Mouse (Mus musculus) hindbrain, postnatal 0 days (tissue): ENCODE measurements around the gene Pou5f1. TPM values are rescaled to one million over a fixed set of nuclear protein-coding genes. Genes with fewer than 3 reads are reported as not detected.

ENCODE experiments used
- ATAC-seq: fragments of 200-750 bp; cut with Nextera tagmentation; 2 replicates; pipeline ENCODE4 v1.8.0; 2017; ENCODE audit warnings: mild to moderate bottlenecking, moderate TSS enrichment, moderate library complexity
- DNase-seq: peaks from one replicate; pipeline ENCODE4 v3.0.0-alpha.2; 2015; ENCODE audit warnings: low spot score
- H3K27ac ChIP-seq: fragments of 300-500 bp; sonication (generic); 2 replicates; pipeline ENCODE4 v1.5.1; 2014; ENCODE audit warnings: mild to moderate bottlenecking
- H3K27me3 ChIP-seq: fragments of 300-500 bp; sonication (generic); 2 replicates; pipeline ENCODE4 v1.6.1; 2014; ENCODE audit warnings: low read length, mixed read lengths; ENCODE audit not compliant: insufficient read depth
- H3K36me3 ChIP-seq: fragments of 300-500 bp; sonication (generic); 2 replicates; pipeline ENCODE4 v1.6.1; 2014; ENCODE audit warnings: low read length, mixed read lengths; ENCODE audit not compliant: insufficient read depth
- H3K4me1 ChIP-seq: fragments of 300-500 bp; sonication (generic); 2 replicates; pipeline ENCODE4 v1.6.1; 2014; ENCODE audit warnings: antibody characterized with exemption, low read length, mixed read lengths; ENCODE audit not compliant: insufficient read depth
- H3K4me2 ChIP-seq: fragments of 300-500 bp; sonication (generic); 2 replicates; pipeline ENCODE4 v1.6.1; 2014; ENCODE audit warnings: low read depth, mild to moderate bottlenecking, low read length, moderate library complexity, mixed read lengths
- H3K4me3 ChIP-seq: fragments of 300-500 bp; sonication (generic); 2 replicates; pipeline ENCODE4 v1.5.1; 2014; ENCODE audit warnings: low read length
- H3K9ac ChIP-seq: fragments of 300-500 bp; sonication (generic); replicated peaks from 2 replicates; pipeline ENCODE4 v1.6.1; 2014; ENCODE audit warnings: mild to moderate bottlenecking, low read length, moderate library complexity, mixed read lengths
- H3K9me3 ChIP-seq: fragments of 300-500 bp; sonication (generic); 2 replicates; pipeline ENCODE4 v1.6.1; 2016; ENCODE audit warnings: low read length, mixed read lengths
- CTCF ChIP-seq: IDR thresholded peaks from 2 replicates; pipeline ENCODE4 v1.5.1; 2016; ENCODE audit warnings: antibody characterized with exemption, control low read depth, low read depth
- WGBS: fragments of 180-500 bp; shearing (Covaris S2); extraction: QIAGEN DNeasy Blood & Tissue Kit; methylation state at CpG from one replicate; pipeline ENCODE4 v1.1.7; 2014; 5-methylcytosine and 5-hydroxymethylcytosine counted together
- polyA plus RNA-seq: library from polyadenylated mRNA; unstranded; fragments of >200 nt; fragmentation: Nextera tagmentation; extraction: Ambion mirVana; gene quantifications from 2 replicates; pipeline ENCODE4 v1.2.1, GENCODE M21; 2015
- total RNA-seq: library from RNA; depleted of rRNA; stranded (reverse); fragments of >200 nt; gene quantifications from 2 replicates; pipeline ENCODE4 v1.2.3, GENCODE M21; 2014

Pou5f1 gene
- total and polyA plus RNA-seq, 2 experiments from 2014 or later: not detected

- no peaks in the 10 kb centered on the region for H3K4me1 ChIP-seq
- H3K27ac ChIP-seq: no peak overlapping the region
- H3K9ac ChIP-seq: no peak overlapping the region
- ATAC-seq: no peak
- 37% methylated on average over 8 of the region's 8 CpGs for WGBS
- no peak overlapping the region for H3K4me2 ChIP-seq
- H3K9me3 ChIP-seq: no peaks in the 10 kb centered on the region
- H3K27me3 ChIP-seq: peaks cover 5% of the 10 kb centered on the region; the same call in 1 of the 2 replicates
- TF ChIP-seq CTCF: peak; percentile 62
- H3K36me3 ChIP-seq: no peaks in the 10 kb centered on the region
- peak; percentile 59 for DNase-seq
- H3K4me3 ChIP-seq: no peak overlapping the region
Measured at GRCm38 (mm10) chr17:35509284-35509683, 3.5 kb downstream of the Pou5f1 start.

- Histone ChIP-seq H3K9me3 (no peaks in the 10 kb centered on the region), H3K27ac (no peak overlapping the region), H3K4me2 (no peak overlapping the region), H3K36me3 (no peaks in the 10 kb centered on the region), H3K4me3 (no peak overlapping the region), H3K27me3 (no peaks in the 10 kb centered on the region), H3K9ac (no peak overlapping the region), H3K4me1 (peaks cover 4% of the 10 kb centered on the region; the same call in 1 of the 2 replicates)
- TF ChIP-seq CTCF: peak; percentile 75
- ATAC-seq (no peak), DNase-seq (peak; percentile 58)
- 89% methylated on average over 7 of the region's 7 CpGs for WGBS
Measured at GRCm38 (mm10) chr17:35512916-35513626, 7.3 kb downstream of the Pou5f1 start.

GRCm38 (mm10) chr17:35513886-35514285, 8.1 kb downstream of the Pou5f1 start:
- peak; percentile 77 for TF ChIP-seq CTCF
- no peaks in the 10 kb centered on the region for H3K36me3 ChIP-seq
- no peak overlapping the region for H3K27ac ChIP-seq
- peaks cover 4% of the 10 kb centered on the region; the same call in 1 of the 2 replicates for H3K4me1 ChIP-seq
- no peak overlapping the region for H3K4me3 ChIP-seq
- H3K27me3 ChIP-seq: no peaks in the 10 kb centered on the region
- peak; percentile 64 for DNase-seq
- WGBS: 6% methylated on average over 2 of the region's 2 CpGs
- H3K9ac ChIP-seq: no peak overlapping the region
- H3K4me2 ChIP-seq: no peak overlapping the region
- no peak for ATAC-seq
- H3K9me3 ChIP-seq: no peaks in the 10 kb centered on the region

- 54% methylated on average over 6 of the region's 6 CpGs for WGBS
- Histone ChIP-seq H3K27ac (no peak overlapping the region), H3K9ac (0 out of 2 replicates have a peak overlapping the region, but pooled peaks have one; percentile 24), H3K4me1 (peaks cover 4% of the 10 kb centered on the region; the same call in 1 of the 2 replicates), H3K9me3 (no peaks in the 10 kb centered on the region), H3K27me3 (no peaks in the 10 kb centered on the region), H3K36me3 (no peaks in the 10 kb centered on the region), H3K4me3 (no peak overlapping the region; the same call in 1 of the 2 replicates), H3K4me2 (peak overlapping the region; percentile 91; the same call in 1 of the 2 replicates)
- DNase-seq (no peak), ATAC-seq (no peak)
- no peak for TF ChIP-seq CTCF
Measured at GRCm38 (mm10) chr17:35514756-35515155, 8.9 kb downstream of the Pou5f1 start.

- WGBS: 8% methylated on average over 25 of the region's 25 CpGs
- H3K4me1 ChIP-seq: peaks cover 4% of the 10 kb centered on the region; the same call in 1 of the 2 replicates
- ATAC-seq: peak; percentile 39
- peak overlapping the region; percentile 43 for H3K9ac ChIP-seq
- H3K27ac ChIP-seq: no peak overlapping the region
- no peaks in the 10 kb centered on the region for H3K36me3 ChIP-seq
- H3K4me2 ChIP-seq: peak overlapping the region; percentile 91
- no peaks in the 10 kb centered on the region for H3K9me3 ChIP-seq
- no peaks in the 10 kb centered on the region for H3K27me3 ChIP-seq
- DNase-seq: peak; percentile 43
- peak overlapping the region; percentile 57 for H3K4me3 ChIP-seq
- TF ChIP-seq CTCF: no peak
Measured at GRCm38 (mm10) chr17:35515911-35516640, 10.3 kb downstream of the Pou5f1 start.

- TF ChIP-seq CTCF: no peak
- peak within 1 kb of the TSS; percentile 91 for H3K4me2 ChIP-seq
- peak within 1 kb of the TSS; percentile 43 for H3K9ac ChIP-seq
- peak; percentile 97 for DNase-seq
- peak within 1 kb of the TSS; percentile 57 for H3K4me3 ChIP-seq
- H3K27me3 ChIP-seq: no peaks in the 10 kb centered on the region
- peaks cover 4% of the 10 kb centered on the region; the same call in 1 of the 2 replicates for H3K4me1 ChIP-seq
- no peaks in the 10 kb centered on the region for H3K36me3 ChIP-seq
- ATAC-seq: peak; percentile 95
- WGBS: under 1% methylated on average over 67 of the region's 67 CpGs
- H3K9me3 ChIP-seq: no peaks in the 10 kb centered on the region
- no peak within 1 kb of the TSS for H3K27ac ChIP-seq
Measured at GRCm38 (mm10) chr17:35516652-35517500, 11.1 kb downstream of the Pou5f1 start, which contains the start of the genes Tcf19 and Cchcr1. TSS of gene Tcf19 (minus strand) at chr17:35516824. TSS of gene Cchcr1 (plus strand) at chr17:35517100.
